Mouse (Mus musculus): Measurements from ENCODE around the gene Copg1. TPM values are rescaled to one million over a fixed set of nuclear protein-coding genes. Genes with fewer than 3 reads are reported as not detected.

The Copg1 gene
- polyA plus RNA-seq, 1 experiment from 2014 or later, result 185 TPM

GRCm38 (mm10) chr6:87850155-87850899, 37.3 kb upstream of the Copg1 start:
- ATAC-seq (ENCODE audit: low FRiP score, low TSS enrichment) (peak; percentile 74), DNase-seq (peak; percentile 63)
- Histone ChIP-seq H3K27ac (replicated peaks; ENCODE audit: low read depth, low read length) (peak overlapping the region; percentile 94), H3K9ac (replicated peaks; ENCODE audit: low read length) (peak overlapping the region; percentile 97), H3K4me2 (ENCODE audit: low read length) (peak overlapping the region; percentile 91), H3K9me3 (ENCODE audit: control insufficient read depth, low read length) (no peaks in the 10 kb centered on the region), H3K4me3 (replicated peaks; ENCODE audit: low read depth, low read length) (peak overlapping the region; percentile 100), H3K4me1 (ENCODE audit: control insufficient read depth, insufficient read depth, low read length) (peaks cover 20% of the 10 kb centered on the region), H3K36me3 (ENCODE audit: control insufficient read depth, insufficient read depth, low read length) (peaks cover 4% of the 10 kb centered on the region), H3K27me3 (ENCODE audit: control insufficient read depth, insufficient read depth, low read length) (no peaks in the 10 kb centered on the region)
- under 1% methylated on average over 71 of the region's 73 CpGs for WGBS

- Histone ChIP-seq H3K9ac (replicated peaks; ENCODE audit: low read length) (peak within 1 kb of the TSS; percentile 97), H3K4me2 (ENCODE audit: low read length) (peak within 1 kb of the TSS; percentile 91), H3K27me3 (ENCODE audit: control insufficient read depth, insufficient read depth, low read length) (no peaks in the 10 kb centered on the region), H3K27ac (replicated peaks; ENCODE audit: low read depth, low read length) (peak within 1 kb of the TSS; percentile 94), H3K9me3 (ENCODE audit: control insufficient read depth, low read length) (no peaks in the 10 kb centered on the region), H3K36me3 (ENCODE audit: control insufficient read depth, insufficient read depth, low read length) (no peaks in the 10 kb centered on the region; the same call in 1 of the 2 replicates), H3K4me1 (ENCODE audit: control insufficient read depth, insufficient read depth, low read length) (peaks cover 20% of the 10 kb centered on the region), H3K4me3 (replicated peaks; ENCODE audit: low read depth, low read length) (peak within 1 kb of the TSS; percentile 100)
- DNase-seq (peak; percentile 99), ATAC-seq (ENCODE audit: low FRiP score, low TSS enrichment) (peak; percentile 99)
- under 1% methylated on average over 55 of the region's 55 CpGs for WGBS
Observed at GRCm38 (mm10) chr6:87850900-87851614, 36.6 kb upstream of the Copg1 start, which contains the start of gene Cnbp. Gene Cnbp (minus strand): TSS chr6:87851106.

GRCm38 (mm10) chr6:87851871-87852270, 35.7 kb upstream of the Copg1 start:
- Histone ChIP-seq H3K4me2 (ENCODE audit: low read length) (no peak overlapping the region), H3K4me3 (replicated peaks; ENCODE audit: low read depth, low read length) (no peak overlapping the region), H3K36me3 (ENCODE audit: control insufficient read depth, insufficient read depth, low read length) (no peaks in the 10 kb centered on the region; the same call in 1 of the 2 replicates), H3K4me1 (ENCODE audit: control insufficient read depth, insufficient read depth, low read length) (peaks cover 20% of the 10 kb centered on the region), H3K9me3 (ENCODE audit: control insufficient read depth, low read length) (no peaks in the 10 kb centered on the region), H3K27ac (replicated peaks; ENCODE audit: low read depth, low read length) (no peak overlapping the region), H3K9ac (replicated peaks; ENCODE audit: low read length) (no peak overlapping the region), H3K27me3 (ENCODE audit: control insufficient read depth, insufficient read depth, low read length) (no peaks in the 10 kb centered on the region)
- ATAC-seq (ENCODE audit: low FRiP score, low TSS enrichment) (no peak), DNase-seq (no peak)
- 80% methylated on average over 6 of the region's 6 CpGs for WGBS

GRCm38 (mm10) chr6:87853446-87853845, 34.2 kb upstream of the Copg1 start:
- H3K27ac ChIP-seq (replicated peaks; ENCODE audit: low read depth, low read length), result no peak overlapping the region
- H3K36me3 ChIP-seq (ENCODE audit: control insufficient read depth, insufficient read depth, low read length), result no peaks in the 10 kb centered on the region; the same call in 1 of the 2 replicates
- ATAC-seq (ENCODE audit: low FRiP score, low TSS enrichment) (no peak), DNase-seq (no peak)
- 87% methylated on average over 4 of the region's 4 CpGs for WGBS
- no peak overlapping the region for H3K4me3 ChIP-seq (replicated peaks; ENCODE audit: low read depth, low read length)
- no peak overlapping the region for H3K4me2 ChIP-seq (ENCODE audit: low read length)
- H3K27me3 ChIP-seq (ENCODE audit: control insufficient read depth, insufficient read depth, low read length), result no peaks in the 10 kb centered on the region
- peaks cover 13% of the 10 kb centered on the region for H3K4me1 ChIP-seq (ENCODE audit: control insufficient read depth, insufficient read depth, low read length)
- H3K9ac ChIP-seq (replicated peaks; ENCODE audit: low read length), result no peak overlapping the region
- no peaks in the 10 kb centered on the region for H3K9me3 ChIP-seq (ENCODE audit: control insufficient read depth, low read length)

GRCm38 (mm10) chr6:87857071-87857470, 30.5 kb upstream of the Copg1 start:
- 78% methylated on average over 1 of the region's 1 CpGs for WGBS
- Histone ChIP-seq H3K9me3 (ENCODE audit: control insufficient read depth, low read length) (no peaks in the 10 kb centered on the region), H3K27me3 (ENCODE audit: control insufficient read depth, insufficient read depth, low read length) (no peaks in the 10 kb centered on the region), H3K36me3 (ENCODE audit: control insufficient read depth, insufficient read depth, low read length) (no peaks in the 10 kb centered on the region), H3K4me3 (replicated peaks; ENCODE audit: low read depth, low read length) (no peak overlapping the region), H3K4me2 (ENCODE audit: low read length) (no peak overlapping the region), H3K4me1 (ENCODE audit: control insufficient read depth, insufficient read depth, low read length) (no peaks in the 10 kb centered on the region), H3K9ac (replicated peaks; ENCODE audit: low read length) (no peak overlapping the region), H3K27ac (replicated peaks; ENCODE audit: low read depth, low read length) (no peak overlapping the region)
- ATAC-seq (ENCODE audit: low FRiP score, low TSS enrichment) (no peak), DNase-seq (no peak)

GRCm38 (mm10) chr6:87866211-87866610, 21.4 kb upstream of the Copg1 start:
- Histone ChIP-seq H3K9ac (replicated peaks; ENCODE audit: low read length) (no peak overlapping the region), H3K4me2 (ENCODE audit: low read length) (no peak overlapping the region), H3K27me3 (ENCODE audit: control insufficient read depth, insufficient read depth, low read length) (no peaks in the 10 kb centered on the region), H3K4me1 (ENCODE audit: control insufficient read depth, insufficient read depth, low read length) (no peaks in the 10 kb centered on the region), H3K9me3 (ENCODE audit: control insufficient read depth, low read length) (no peaks in the 10 kb centered on the region), H3K4me3 (replicated peaks; ENCODE audit: low read depth, low read length) (no peak overlapping the region), H3K27ac (replicated peaks; ENCODE audit: low read depth, low read length) (no peak overlapping the region), H3K36me3 (ENCODE audit: control insufficient read depth, insufficient read depth, low read length) (no peaks in the 10 kb centered on the region)
- 87% methylated on average over 6 of the region's 6 CpGs for WGBS
- ATAC-seq (ENCODE audit: low FRiP score, low TSS enrichment) (no peak), DNase-seq (no peak)

- DNase-seq, result no peak
- no peak for ATAC-seq (ENCODE audit: low FRiP score, low TSS enrichment)
- Histone ChIP-seq H3K9ac (replicated peaks; ENCODE audit: low read length) (no peak overlapping the region), H3K4me3 (replicated peaks; ENCODE audit: low read depth, low read length) (no peak overlapping the region), H3K9me3 (ENCODE audit: control insufficient read depth, low read length) (no peaks in the 10 kb centered on the region), H3K36me3 (ENCODE audit: control insufficient read depth, insufficient read depth, low read length) (no peaks in the 10 kb centered on the region), H3K27me3 (ENCODE audit: control insufficient read depth, insufficient read depth, low read length) (no peaks in the 10 kb centered on the region), H3K27ac (replicated peaks; ENCODE audit: low read depth, low read length) (no peak overlapping the region), H3K4me2 (ENCODE audit: low read length) (no peak overlapping the region), H3K4me1 (ENCODE audit: control insufficient read depth, insufficient read depth, low read length) (no peaks in the 10 kb centered on the region)
- 82% methylated on average over 2 of the region's 2 CpGs for WGBS
Observed at GRCm38 (mm10) chr6:87867256-87867655, 20.4 kb upstream of the Copg1 start.

- no peak overlapping the region for H3K4me3 ChIP-seq (replicated peaks; ENCODE audit: low read depth, low read length)
- DNase-seq (no peak), ATAC-seq (ENCODE audit: low FRiP score, low TSS enrichment) (no peak)
Observed at GRCm38 (mm10) chr6:87868871-87869506, 18.6 kb upstream of the Copg1 start.

More at GRCm38 (mm10) chr6:87868871-87869506, 18.6 kb upstream of the Copg1 start:
- H3K9ac ChIP-seq (replicated peaks; ENCODE audit: low read length), result no peak overlapping the region
- H3K9me3 ChIP-seq (ENCODE audit: control insufficient read depth, low read length), result no peaks in the 10 kb centered on the region
- no peaks in the 10 kb centered on the region for H3K36me3 ChIP-seq (ENCODE audit: control insufficient read depth, insufficient read depth, low read length)
- H3K27me3 ChIP-seq (ENCODE audit: control insufficient read depth, insufficient read depth, low read length), result no peaks in the 10 kb centered on the region
- H3K4me2 ChIP-seq (ENCODE audit: low read length), result no peak overlapping the region
- no peak overlapping the region for H3K27ac ChIP-seq (replicated peaks; ENCODE audit: low read depth, low read length)
- WGBS, result 79% methylated on average over 9 of the region's 9 CpGs
- no peaks in the 10 kb centered on the region for H3K4me1 ChIP-seq (ENCODE audit: control insufficient read depth, insufficient read depth, low read length)

Data from midbrain, embryonic 14.5 days (tissue).